Mouse (Mus musculus) ES-Bruce4 (cell line): ENCODE data around the gene Matn3.
"Not testable (repeated sequence)": the region's sequence is repeated elsewhere in the genome, so short reads cannot be mapped to it uniquely, and the experiment has no call there.

ENCODE experiments used
- CTCF ChIP-seq: IDR thresholded peaks from one replicate; pipeline ENCODE4 v1.8.1; 2011; ENCODE audit warnings: low read depth, low read length
- POLR2A ChIP-seq: IDR thresholded peaks from one replicate; pipeline ENCODE4 v1.8.1; 2011; ENCODE audit warnings: low read length; ENCODE audit not compliant: insufficient read depth

- not testable (repeated sequence) for TF ChIP-seq POLR2A, CTCF
These were observed 11.5 kb upstream of the Matn3 start for GRCm38 (mm10) chr12:8936210-8936609.
